Mouse (Mus musculus): ENCODE data around the gene Slc22a14.

GRCm38 (mm10) chr9:119268588-119269145 lies 96.7 kb downstream of the Slc22a14 start:
- TF ChIP-seq CTCF (IDR thresholded peaks at IDR 0.05; ENCODE audit: extremely low read depth, insufficient read length, insufficient replicate concordance, low read depth, low read length) (no peak), POLR2A (IDR thresholded peaks at IDR 0.05; ENCODE audit: low read depth, low read length) (no peak)
